Mouse (Mus musculus) ES-E14 (cell line): Measurements from ENCODE around the gene Senp5. TPM values are rescaled to one million over a fixed set of nuclear protein-coding genes. Genes with fewer than 3 reads are reported as not detected.

Experiments
- DNase-seq: peaks from one replicate; pipeline ENCODE4 v3.0.0-alpha.2; 2013; ENCODE audit warnings: low read depth, low spot score
- H3K27ac ChIP-seq: 2 replicates; pipeline ENCODE4 v1.5.1; 2012; ENCODE audit warnings: low read depth, mild to moderate bottlenecking, low read length, moderate library complexity, mixed read lengths; ENCODE audit not compliant: poor library complexity, insufficient read depth, severe bottlenecking
- H3K36me3 ChIP-seq: 2 replicates; pipeline ENCODE4 v1.6.1; 2012; ENCODE audit warnings: mild to moderate bottlenecking, low read length, moderate library complexity, mixed read lengths; ENCODE audit not compliant: control insufficient read depth, poor library complexity, insufficient read depth, severe bottlenecking
- H3K4me1 ChIP-seq, 2 experiments: fragments of 150-350 bp in 1 of 2; sonication (generic) in 1 of 2; 2 replicates each; pipeline ENCODE4 v1.6.1; 2012; ENCODE audit warnings: low read length in 2 of 2, mild to moderate bottlenecking in 1 of 2, mixed read lengths in 1 of 2; ENCODE audit not compliant: control insufficient read depth in 2 of 2, insufficient read depth in 2 of 2, poor library complexity in 1 of 2
- H3K4me3 ChIP-seq, 2 experiments: fragments of 150-350 bp in 1 of 2; sonication (generic) in 1 of 2; 2 replicates each; pipeline ENCODE4 v1.5.1; 2012; ENCODE audit warnings: low read length in 2 of 2, low read depth in 1 of 2, mild to moderate bottlenecking in 1 of 2, mixed read lengths in 1 of 2; ENCODE audit not compliant: insufficient read depth in 1 of 2, poor library complexity in 1 of 2, severe bottlenecking in 1 of 2
- H3K9ac ChIP-seq: 2 replicates; pipeline ENCODE4 v1.6.1; 2012; ENCODE audit warnings: low read depth, mild to moderate bottlenecking, low read length, mixed read lengths; ENCODE audit not compliant: poor library complexity, insufficient read depth, severe bottlenecking
- H3K9me3 ChIP-seq: fragments of 150-350 bp; sonication (generic); 2 replicates; pipeline ENCODE4 v1.6.1; 2012; ENCODE audit warnings: low read depth, mild to moderate bottlenecking, low read length; ENCODE audit not compliant: control insufficient read depth, insufficient read depth
- CHD2 ChIP-seq: IDR thresholded peaks from 2 replicates; pipeline ENCODE4 v1.6.1; 2014; ENCODE audit warnings: mild to moderate bottlenecking, low read depth, low read length, inconsistent platforms
- HCFC1 ChIP-seq: IDR thresholded peaks from 2 replicates; pipeline ENCODE4 v1.6.1; 2012; ENCODE audit warnings: low read length, inconsistent platforms, borderline replicate concordance; ENCODE audit not compliant: insufficient read depth
- MAFK ChIP-seq: IDR thresholded peaks from 2 replicates; pipeline ENCODE4 v1.6.1; 2014; ENCODE audit warnings: mild to moderate bottlenecking, low read depth, low read length, inconsistent platforms; ENCODE audit not compliant: insufficient read depth
- ZC3H11A ChIP-seq: IDR thresholded peaks from 2 replicates; pipeline ENCODE4 v1.6.1; 2012; ENCODE audit warnings: low read depth, mild to moderate bottlenecking, inconsistent platforms, low read length, borderline replicate concordance
- ZNF384 ChIP-seq: IDR thresholded peaks from 2 replicates; pipeline ENCODE4 v1.6.1; 2012; ENCODE audit warnings: low read depth, low read length, inconsistent platforms
- in situ Hi-C, 2 experiments: fragments of 600-800 bp; cut with MboI; formaldehyde crosslinking; loops; one replicate each; pipeline ENCODE4 v1.15.1; 2025; ENCODE audit warnings: low sequenced_read_pairs in 2 of 2, inconsistent platforms in 1 of 2; ENCODE audit not compliant: unreplicated experiment in 2 of 2
- total RNA-seq: library from RNA; depleted of rRNA; stranded (reverse); fragments of 300-350 nt; gene quantifications from 2 replicates; pipeline ENCODE4 v1.2.3, GENCODE M21; 2012

Gene Senp5
- total RNA-seq, 1 experiment = 16.3 TPM

- no peak overlapping the region for H3K4me3 ChIP-seq
- TF ChIP-seq ZC3H11A = no peak
- no peak for TF ChIP-seq HCFC1
- TF ChIP-seq CHD2 = no peak
- TF ChIP-seq MAFK = no peak
- TF ChIP-seq ZNF384 = no peak
- H3K4me1 ChIP-seq = peaks cover 0 to 14% of the 10 kb centered on the region in 2 experiments; a peak in 2 of 4 replicates
- no peak overlapping the region for H3K9ac ChIP-seq
- no peaks in the 10 kb centered on the region for H3K36me3 ChIP-seq
- in situ Hi-C loops = no loop called here
- no peak for DNase-seq
- no peak overlapping the region for H3K27ac ChIP-seq
- H3K9me3 ChIP-seq = no peaks in the 10 kb centered on the region
Observed at GRCm38 (mm10) chr16:31936568-31936967, 66.5 kb downstream of the Senp5 start.

GRCm38 (mm10) chr16:31935091-31935979 lies 67.8 kb downstream of the Senp5 start:
- H3K9me3 ChIP-seq = no peaks in the 10 kb centered on the region
- DNase-seq = no peak

GRCm38 (mm10) chr16:31934550-31935010 lies 68.5 kb downstream of the Senp5 start:
- Histone ChIP-seq H3K9ac (no peak overlapping the region), H3K9me3 (no peaks in the 10 kb centered on the region), H3K4me3 (peak overlapping the region in 1 of 2 experiments; percentile 44; a peak in 1 of 4 replicates), H3K27ac (no peak overlapping the region), H3K36me3 (no peaks in the 10 kb centered on the region), H3K4me1 (peaks cover 0 to 18% of the 10 kb centered on the region in 2 experiments; a peak in 2 of 4 replicates)
- TF ChIP-seq CHD2 = no peak
- no peak for TF ChIP-seq MAFK
- DNase-seq = no peak
- in situ Hi-C loops = no loop called here

More at GRCm38 (mm10) chr16:31935091-31935979, 67.8 kb downstream of the Senp5 start:
- Histone ChIP-seq H3K9ac (0 out of 2 replicates have a peak overlapping the region, but pooled peaks have one; percentile 2), H3K36me3 (no peaks in the 10 kb centered on the region), H3K4me3 (peak overlapping the region; percentile 44 to 45; a peak in 2 of 4 replicates), H3K4me1 (peaks cover 0 to 15% of the 10 kb centered on the region in 2 experiments; a peak in 2 of 4 replicates), H3K27ac (no peak overlapping the region)
- TF ChIP-seq ZC3H11A (no peak), MAFK (no peak), HCFC1 (no peak), ZNF384 (no peak), CHD2 (no peak)
- in situ Hi-C loops = no loop called here

- H3K36me3 ChIP-seq = no peaks in the 10 kb centered on the region
- peaks cover 0 to 18% of the 10 kb centered on the region in 2 experiments; a peak in 2 of 4 replicates for H3K4me1 ChIP-seq
- H3K9me3 ChIP-seq = no peaks in the 10 kb centered on the region
- TF ChIP-seq CHD2 (no peak), HCFC1 (no peak)
- H3K27ac ChIP-seq = no peak within 1 kb of the TSS
- H3K9ac ChIP-seq = peak within 1 kb of the TSS; percentile 31
- H3K4me3 ChIP-seq = peak within 1 kb of the TSS; percentile 63 to 75
- in situ Hi-C loops = no loop called here
- no peak for DNase-seq
Observed at GRCm38 (mm10) chr16:31933751-31934549, 69.1 kb downstream of the Senp5 start, which contains the start of gene Pigz. TSS of gene Pigz (plus strand) at chr16:31933851.
